Mouse (Mus musculus) CH12.LX (cell line): ENCODE results near the gene Pex11b.

Experiments
- BHLHE40 ChIP-seq: IDR thresholded peaks from 2 replicates; pipeline ENCODE4 v1.6.1; 2011; ENCODE audit warnings: mild to moderate bottlenecking, low read depth, low read length, improper control_type of control experiment
- CTCF ChIP-seq, 2 experiments: IDR thresholded peaks in 1 of 2; conservative IDR thresholded peaks in 1 of 2; 2 replicates each; pipeline ENCODE4 v1.5.1; 2011 to 2012; ENCODE audit warnings: low read depth in 2 of 2, low read length in 2 of 2, improper control_type of control experiment in 1 of 2, inconsistent platforms in 1 of 2, mild to moderate bottlenecking in 1 of 2, moderate library complexity in 1 of 2
- EP300 ChIP-seq: IDR thresholded peaks from 2 replicates; pipeline ENCODE4 v1.6.1; 2011; ENCODE audit warnings: low read length, improper control_type of control experiment
- GABPA ChIP-seq: IDR thresholded peaks from 2 replicates; pipeline ENCODE4 v1.6.1; 2012; ENCODE audit warnings: low read depth, low read length, improper control_type of control experiment, inconsistent platforms; ENCODE audit not compliant: insufficient replicate concordance
- MAX ChIP-seq: IDR thresholded peaks from 2 replicates; pipeline ENCODE4 v1.6.1; 2011; ENCODE audit warnings: low read length, improper control_type of control experiment
- MAZ ChIP-seq: IDR thresholded peaks from 2 replicates; pipeline ENCODE4 v1.6.1; 2012; ENCODE audit warnings: low read depth, mild to moderate bottlenecking, inconsistent platforms, low read length, improper control_type of control experiment, moderate library complexity
- MYC ChIP-seq: IDR thresholded peaks from 2 replicates; pipeline ENCODE4 v1.6.1; 2011; ENCODE audit warnings: low read depth, mild to moderate bottlenecking, improper control_type of control experiment, low read length
- NELFE ChIP-seq: IDR thresholded peaks from 2 replicates; pipeline ENCODE4 v1.6.1; 2011; ENCODE audit warnings: low read depth, low read length, improper control_type of control experiment
- NRF1 ChIP-seq: IDR thresholded peaks from 2 replicates; pipeline ENCODE4 v1.6.1; 2014; ENCODE audit warnings: low read depth, mild to moderate bottlenecking, inconsistent platforms, low read length, improper control_type of control experiment, moderate library complexity
- POLR2A ChIP-seq: IDR thresholded peaks from 2 replicates; pipeline ENCODE4 v1.6.1; 2011; ENCODE audit warnings: low read depth, mild to moderate bottlenecking, improper control_type of control experiment, low read length
- POLR2AphosphoS2 ChIP-seq: IDR thresholded peaks from 2 replicates; pipeline ENCODE4 v1.6.1; 2011; ENCODE audit warnings: low read depth, low read length, improper control_type of control experiment
- RAD21 ChIP-seq: IDR thresholded peaks from 2 replicates; pipeline ENCODE4 v1.6.1; 2011; ENCODE audit warnings: low read depth, mild to moderate bottlenecking, low read length, improper control_type of control experiment, moderate library complexity
- UBTF ChIP-seq: IDR thresholded peaks from 2 replicates; pipeline ENCODE4 v1.6.1; 2012; ENCODE audit warnings: low read depth, mild to moderate bottlenecking, inconsistent platforms, low read length, improper control_type of control experiment, moderate library complexity
- USF1 ChIP-seq: IDR thresholded peaks from 2 replicates; pipeline ENCODE4 v1.6.1; 2014; ENCODE audit warnings: low read depth, mild to moderate bottlenecking, inconsistent platforms, low read length, improper control_type of control experiment

- TF ChIP-seq POLR2A, result no peak
- TF ChIP-seq UBTF, result no peak
- peak; percentile 65; the same call in 1 of the 2 replicates for TF ChIP-seq MAZ
- peak; percentile 26 to 78; a peak in 3 of 4 replicates for TF ChIP-seq CTCF (conservative IDR thresholded peaks at IDR 0.05 in 1 of 2, IDR thresholded peaks at IDR 0.05 in 1 of 2; ENCODE audit: low read depth in 2 of 2, low read length in 2 of 2)
- no peak for TF ChIP-seq USF1
- no peak for TF ChIP-seq MYC
- no peak for TF ChIP-seq EP300
- no peak for TF ChIP-seq POLR2AphosphoS2
- TF ChIP-seq GABPA, result no peak
- TF ChIP-seq RAD21, result peak; percentile 63
- TF ChIP-seq NRF1, result no peak
- TF ChIP-seq BHLHE40, result no peak
- TF ChIP-seq MAX, result no peak
- 0 out of 2 replicates have a peak, but pooled peaks have one; percentile 29 for TF ChIP-seq NELFE
Measured at GRCm38 (mm10) chr3:96663432-96664239, 28.5 kb downstream of the Pex11b start.
